9 mouse cellular contexts compared by ENCODE assay signal in the genomic region with DNA sequence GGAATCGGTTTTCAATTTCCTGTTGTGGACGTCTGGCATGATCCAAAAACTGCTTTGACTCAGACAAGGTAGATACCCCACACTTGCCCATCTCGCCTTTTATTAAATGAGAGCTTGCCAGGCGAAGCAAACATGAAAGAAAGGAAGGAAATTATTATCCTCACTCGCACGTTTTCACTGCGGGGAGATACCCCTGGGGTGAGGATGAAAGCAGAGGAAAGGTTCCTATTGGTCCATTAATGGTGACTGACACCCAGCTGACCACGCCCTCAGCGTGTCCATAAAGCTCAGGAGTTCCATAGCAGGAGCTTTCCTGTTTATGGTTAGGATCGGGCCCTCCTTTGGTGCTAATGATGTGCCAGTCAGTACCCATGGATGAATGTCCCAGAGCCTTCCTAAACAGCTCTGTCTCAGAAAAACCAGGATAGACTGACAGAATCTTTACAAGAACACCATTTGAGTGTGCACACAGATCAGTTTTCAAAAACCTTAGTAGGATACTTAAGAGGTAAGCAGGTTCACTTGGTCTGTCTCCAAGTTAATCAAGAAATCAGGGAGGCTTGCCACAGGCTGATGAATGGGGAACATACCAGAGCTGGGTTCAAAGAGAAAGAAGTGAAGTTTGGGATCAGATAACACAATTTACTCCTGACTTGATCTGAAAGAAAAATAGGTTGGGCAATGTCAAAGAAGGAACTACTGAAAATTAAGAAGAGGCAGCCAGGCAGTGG.
DNase-seq lines count a peak whose midpoint lies in the region; ATAC-seq and TF ChIP-seq lines count a peak whose summit lies in the region.
"Had no signal": no experiment of that assay in that cellular context is flagged by ENCODE, and none has a peak within 500 bp of the region (broad histone marks: within the 10 kb centered on the region; RNA-seq: fewer than 3 reads in every experiment).

No protein-coding gene starts in this region.

- 7% methylated on average over 10 of the region's 10 CpGs for WGBS in liver, embryonic 11.5 days
- WGBS in embryonic facial prominence, embryonic 12.5 days = 7% methylated on average over 10 of the region's 10 CpGs
- WGBS in hindbrain, postnatal 0 days = 17% methylated on average over 10 of the region's 10 CpGs
- 9% methylated on average over 10 of the region's 10 CpGs for WGBS in neural tube, embryonic 15.5 days

- no peak for DNase-seq in liver, embryonic 11.5 days (ENCODE audit: low spot score)
- DNase-seq in liver = no peak
- DNase-seq in hindbrain, postnatal 0 days (ENCODE audit: low spot score) = peak; percentile 48
- no peak for DNase-seq in left cerebral cortex, adult 18-20 months (ENCODE audit: low spot score in 2 of 2)
- no peak for DNase-seq in ovary, postnatal 10 days (ENCODE audit: low spot score)
- DNase-seq in right cerebral cortex, postnatal 14 days = no peak
- DNase-seq: thymus, adult 2 months had no signal

- H3K9ac ChIP-seq in liver, embryonic 11.5 days (ENCODE audit: low read depth, low read length) = no peak overlapping the region
- no peak overlapping the region for H3K9ac ChIP-seq in embryonic facial prominence, embryonic 12.5 days
- no peak overlapping the region for H3K9ac ChIP-seq in hindbrain, postnatal 0 days (replicated peaks; ENCODE audit: low read length)
- no peak overlapping the region for H3K9ac ChIP-seq in neural tube, embryonic 15.5 days (replicated peaks)

- TF ChIP-seq CTCF in hindbrain, postnatal 0 days (IDR thresholded peaks at IDR 0.05; ENCODE audit: low read depth) = no peak

- no peak overlapping the region for H3K4me3 ChIP-seq in liver, embryonic 11.5 days (ENCODE audit: low read depth, low read length)
- peak overlapping the region; percentile 20 for H3K4me3 ChIP-seq in embryonic facial prominence, embryonic 12.5 days
- H3K4me3 ChIP-seq in hindbrain, postnatal 0 days (ENCODE audit: low read length) = peak overlapping the region; percentile 29
- H3K4me3 ChIP-seq in neural tube, embryonic 15.5 days (replicated peaks) = peak overlapping the region; percentile 23

- no peak for ATAC-seq in liver, embryonic 11.5 days (replicated peaks; ENCODE audit: low FRiP score)
- no peak for ATAC-seq in embryonic facial prominence, embryonic 12.5 days (ENCODE audit: insufficient number of reproducible peaks, insufficient read depth, low FRiP score, low TSS enrichment)
- ATAC-seq in hindbrain, postnatal 0 days = peak; percentile 67
- ATAC-seq in neural tube, embryonic 15.5 days (ENCODE audit: low FRiP score) = peak; percentile 63; the same call in 1 of the 2 replicates

- peaks cover 2% of the 10 kb centered on the region for H3K4me1 ChIP-seq in liver, embryonic 11.5 days (replicated peaks; ENCODE audit: control insufficient read depth, insufficient read depth, low read length)
- peaks cover 14% of the 10 kb centered on the region; the same call in 1 of the 2 replicates for H3K4me1 ChIP-seq in embryonic facial prominence, embryonic 12.5 days
- peaks cover 12% of the 10 kb centered on the region for H3K4me1 ChIP-seq in hindbrain, postnatal 0 days (ENCODE audit: insufficient read depth, low read length)
- peaks cover 23% of the 10 kb centered on the region for H3K4me1 ChIP-seq in neural tube, embryonic 15.5 days

- no peaks in the 10 kb centered on the region for H3K36me3 ChIP-seq in liver, embryonic 11.5 days (ENCODE audit: control insufficient read depth, insufficient read depth, low read length)
- no peaks in the 10 kb centered on the region for H3K36me3 ChIP-seq in embryonic facial prominence, embryonic 12.5 days
- no peaks in the 10 kb centered on the region for H3K36me3 ChIP-seq in hindbrain, postnatal 0 days (ENCODE audit: insufficient read depth, low read length)
- no peaks in the 10 kb centered on the region for H3K36me3 ChIP-seq in neural tube, embryonic 15.5 days

- H3K27me3 ChIP-seq in liver, embryonic 11.5 days (replicated peaks; ENCODE audit: control insufficient read depth, insufficient read depth, low read length) = no peaks in the 10 kb centered on the region
- H3K27me3 ChIP-seq in embryonic facial prominence, embryonic 12.5 days = no peaks in the 10 kb centered on the region
- H3K27me3 ChIP-seq in hindbrain, postnatal 0 days (ENCODE audit: insufficient read depth, low read length) = no peaks in the 10 kb centered on the region
- no peaks in the 10 kb centered on the region for H3K27me3 ChIP-seq in neural tube, embryonic 15.5 days (replicated peaks)

- H3K4me2 ChIP-seq in liver, embryonic 11.5 days = peak overlapping the region; percentile 48
- peak overlapping the region; percentile 38 for H3K4me2 ChIP-seq in embryonic facial prominence, embryonic 12.5 days (replicated peaks)
- H3K4me2 ChIP-seq in hindbrain, postnatal 0 days (ENCODE audit: low read depth, low read length) = peak overlapping the region; percentile 51
- peak overlapping the region; percentile 47 for H3K4me2 ChIP-seq in neural tube, embryonic 15.5 days

- no peak overlapping the region for H3K27ac ChIP-seq in liver, embryonic 11.5 days (ENCODE audit: low read depth, low read length)
- H3K27ac ChIP-seq in embryonic facial prominence, embryonic 12.5 days = no peak overlapping the region
- no peak overlapping the region for H3K27ac ChIP-seq in hindbrain, postnatal 0 days
- H3K27ac ChIP-seq in neural tube, embryonic 15.5 days (replicated peaks) = no peak overlapping the region

- H3K9me3 ChIP-seq in liver, embryonic 11.5 days (ENCODE audit: control insufficient read depth, low read length) = no peaks in the 10 kb centered on the region
- no peaks in the 10 kb centered on the region for H3K9me3 ChIP-seq in embryonic facial prominence, embryonic 12.5 days
- H3K9me3 ChIP-seq in hindbrain, postnatal 0 days (ENCODE audit: low read length) = no peaks in the 10 kb centered on the region
- H3K9me3 ChIP-seq in neural tube, embryonic 15.5 days (replicated peaks) = no peaks in the 10 kb centered on the region

Comparison
In these comparisons a context has a peak if more than half of its experiments do, and no peak if none do; other contexts are left out.
1. ATAC-seq: peak in hindbrain, postnatal 0 days (single experiment) and neural tube, embryonic 15.5 days (single experiment); none in liver, embryonic 11.5 days (single experiment) and embryonic facial prominence, embryonic 12.5 days (single experiment).
2. Peak in every context shown above with its lines, with median percentiles within 50 percentile points of each other: H3K4me2 ChIP-seq.